ENCODE assay signal across 9 mouse cellular contexts in the genomic region with DNA sequence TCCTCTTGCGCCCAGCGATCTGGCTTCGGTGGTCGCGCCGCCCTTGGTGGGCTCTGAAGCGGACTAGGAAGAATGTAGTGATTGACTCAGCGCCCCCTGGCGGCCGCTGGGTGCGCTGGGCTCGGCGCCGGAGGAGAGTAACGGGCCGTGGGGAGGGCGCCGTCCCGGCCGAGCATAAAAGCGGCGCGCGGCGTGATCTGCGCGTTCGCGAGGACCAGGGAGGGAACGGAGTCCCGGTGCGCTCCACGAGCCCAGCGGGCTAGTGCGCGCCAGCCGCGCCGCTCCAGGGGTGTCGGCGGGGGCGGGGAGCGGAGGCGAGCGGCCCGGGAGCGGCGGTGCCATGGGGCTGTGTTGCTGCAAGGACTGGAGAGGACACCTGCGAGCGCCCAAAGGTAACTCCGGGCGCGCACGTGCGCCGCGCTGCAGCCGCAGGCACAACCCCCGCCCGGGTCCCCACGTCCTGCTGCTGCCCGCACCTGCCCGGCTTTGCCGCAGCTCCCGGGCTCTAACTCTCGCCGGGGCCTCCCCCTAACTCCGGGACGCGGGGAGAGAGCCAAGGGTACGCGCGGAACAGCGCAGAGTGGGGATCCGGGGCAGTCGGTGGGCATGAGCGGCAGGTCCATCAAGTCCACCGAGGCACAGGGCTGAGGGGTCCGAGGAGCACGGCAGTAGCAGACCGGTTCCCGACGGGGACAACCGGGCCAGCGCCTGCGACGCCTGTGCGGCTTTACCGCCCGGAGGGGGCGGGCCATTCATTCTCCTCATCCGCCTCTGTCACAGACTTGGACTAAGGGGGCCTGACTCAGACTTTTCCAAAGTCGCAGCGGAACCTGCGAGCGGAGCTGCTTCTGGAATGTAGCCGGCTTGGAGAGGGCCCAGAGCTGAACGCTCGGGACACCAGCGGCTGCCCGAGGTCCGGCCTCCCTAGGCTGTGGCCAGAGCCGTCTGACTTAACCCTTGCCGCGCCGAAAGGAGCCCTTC.
A peak's percentile ranks its signal among the peaks of the same experiment; 100 is the strongest.
DNase-seq lines count a peak whose midpoint lies in the region; ATAC-seq and TF ChIP-seq lines count a peak whose summit lies in the region.
"Had no signal": no experiment of that assay in that cellular context is flagged by ENCODE, and none has a peak within 500 bp of the region (broad histone marks: within the 10 kb centered on the region; RNA-seq: fewer than 3 reads in every experiment).

No protein-coding gene starts in this region.

- no peak for TF ChIP-seq POLR2A in limb, embryonic 14.5 days (IDR thresholded peaks at IDR 0.05; ENCODE audit: borderline replicate concordance, extremely low read depth, insufficient read depth, insufficient read length)

- peak; percentile 74 for ATAC-seq in limb, embryonic 14.5 days (ENCODE audit: low FRiP score, low read depth)
- ATAC-seq in midbrain, embryonic 15.5 days (replicated peaks), result peak; percentile 53

- peak overlapping the region; percentile 100 for H3K4me2 ChIP-seq in limb, embryonic 14.5 days (replicated peaks; ENCODE audit: low read depth, low read length, severe bottlenecking)
- H3K4me2 ChIP-seq in midbrain, embryonic 15.5 days, result peak overlapping the region; percentile 100

- H3K27ac ChIP-seq in embryonic facial prominence, embryonic 10.5 days (replicated peaks), result peak overlapping the region; percentile 15; the same call in 1 of the 2 replicates
- H3K27ac ChIP-seq in limb, embryonic 14.5 days (replicated peaks; ENCODE audit: low read depth, low read length), result no peak overlapping the region
- no peak overlapping the region for H3K27ac ChIP-seq in midbrain, embryonic 15.5 days

- H3K9ac ChIP-seq in limb, embryonic 14.5 days (ENCODE audit: low read depth, low read length, severe bottlenecking), result peak overlapping the region; percentile 62
- H3K9ac ChIP-seq in midbrain, embryonic 15.5 days, result peak overlapping the region; percentile 45

- DNase-seq in left cerebral cortex, adult 18-20 months (ENCODE audit: low spot score in 2 of 2), result peak; percentile 53 to 59
- no peak for DNase-seq in left cerebral cortex, adult 11 months (ENCODE audit: low spot score)
- DNase-seq in embryonic facial prominence, embryonic 10.5 days (ENCODE audit: low spot score), result peak; percentile 92
- peak; percentile 57 for DNase-seq in heart, adult 8-10 months (ENCODE audit: low spot score)
- DNase-seq in kidney, adult 18-20 months, result peak; percentile 86
- peak; percentile 63 for DNase-seq in limb, embryonic 14.5 days (ENCODE audit: low spot score)
- peak; percentile 53 to 79 for DNase-seq in spleen, postnatal 10 days (ENCODE audit: low spot score in 2 of 2)

- under 1% methylated on average over 106 of the region's 106 CpGs for WGBS in embryonic facial prominence, embryonic 10.5 days
- WGBS in limb, embryonic 14.5 days, result 2% methylated on average over 53 of the region's 106 CpGs
- under 1% methylated on average over 104 of the region's 106 CpGs for WGBS in midbrain, embryonic 15.5 days

- peaks cover 81% of the 10 kb centered on the region for H3K27me3 ChIP-seq in embryonic facial prominence, embryonic 10.5 days (replicated peaks; ENCODE audit: low read depth, poor library complexity, severe bottlenecking)
- peaks cover 6% of the 10 kb centered on the region; the same call in 1 of the 2 replicates for H3K27me3 ChIP-seq in limb, embryonic 14.5 days (ENCODE audit: control insufficient read depth, insufficient read depth, low read length)
- H3K27me3 ChIP-seq in midbrain, embryonic 15.5 days (replicated peaks), result peaks cover 44% of the 10 kb centered on the region

- H3K36me3 ChIP-seq in embryonic facial prominence, embryonic 10.5 days (replicated peaks), result no peaks in the 10 kb centered on the region
- no peaks in the 10 kb centered on the region for H3K36me3 ChIP-seq in limb, embryonic 14.5 days (ENCODE audit: control insufficient read depth, insufficient read depth, low read length)
- H3K36me3 ChIP-seq in midbrain, embryonic 15.5 days (replicated peaks), result no peaks in the 10 kb centered on the region
- H3K36me3 ChIP-seq: G1E had no signal

- peak overlapping the region; percentile 71 for H3K4me3 ChIP-seq in embryonic facial prominence, embryonic 10.5 days
- H3K4me3 ChIP-seq in limb, embryonic 14.5 days (replicated peaks; ENCODE audit: low read length), result peak overlapping the region; percentile 70
- peak overlapping the region; percentile 71 for H3K4me3 ChIP-seq in midbrain, embryonic 15.5 days

- H3K4me1 ChIP-seq in embryonic facial prominence, embryonic 10.5 days, result peaks cover 32% of the 10 kb centered on the region
- H3K4me1 ChIP-seq in limb, embryonic 14.5 days (ENCODE audit: control insufficient read depth, insufficient read depth, low read length), result peaks cover 12% of the 10 kb centered on the region
- peaks cover 11% of the 10 kb centered on the region for H3K4me1 ChIP-seq in midbrain, embryonic 15.5 days

- H3K9me3 ChIP-seq in embryonic facial prominence, embryonic 10.5 days, result no peaks in the 10 kb centered on the region
- no peaks in the 10 kb centered on the region for H3K9me3 ChIP-seq in limb, embryonic 14.5 days (ENCODE audit: control insufficient read depth, low read length)
- no peaks in the 10 kb centered on the region for H3K9me3 ChIP-seq in midbrain, embryonic 15.5 days
